Mouse (Mus musculus): ENCODE measurements around the gene Cdkl3. TPM values are rescaled to one million over a fixed set of nuclear protein-coding genes. Genes with fewer than 3 reads are reported as not detected.

Cdkl3 gene
- polyA plus RNA-seq, 1 experiment from 2014 or later: 28.8 TPM

DNA sequence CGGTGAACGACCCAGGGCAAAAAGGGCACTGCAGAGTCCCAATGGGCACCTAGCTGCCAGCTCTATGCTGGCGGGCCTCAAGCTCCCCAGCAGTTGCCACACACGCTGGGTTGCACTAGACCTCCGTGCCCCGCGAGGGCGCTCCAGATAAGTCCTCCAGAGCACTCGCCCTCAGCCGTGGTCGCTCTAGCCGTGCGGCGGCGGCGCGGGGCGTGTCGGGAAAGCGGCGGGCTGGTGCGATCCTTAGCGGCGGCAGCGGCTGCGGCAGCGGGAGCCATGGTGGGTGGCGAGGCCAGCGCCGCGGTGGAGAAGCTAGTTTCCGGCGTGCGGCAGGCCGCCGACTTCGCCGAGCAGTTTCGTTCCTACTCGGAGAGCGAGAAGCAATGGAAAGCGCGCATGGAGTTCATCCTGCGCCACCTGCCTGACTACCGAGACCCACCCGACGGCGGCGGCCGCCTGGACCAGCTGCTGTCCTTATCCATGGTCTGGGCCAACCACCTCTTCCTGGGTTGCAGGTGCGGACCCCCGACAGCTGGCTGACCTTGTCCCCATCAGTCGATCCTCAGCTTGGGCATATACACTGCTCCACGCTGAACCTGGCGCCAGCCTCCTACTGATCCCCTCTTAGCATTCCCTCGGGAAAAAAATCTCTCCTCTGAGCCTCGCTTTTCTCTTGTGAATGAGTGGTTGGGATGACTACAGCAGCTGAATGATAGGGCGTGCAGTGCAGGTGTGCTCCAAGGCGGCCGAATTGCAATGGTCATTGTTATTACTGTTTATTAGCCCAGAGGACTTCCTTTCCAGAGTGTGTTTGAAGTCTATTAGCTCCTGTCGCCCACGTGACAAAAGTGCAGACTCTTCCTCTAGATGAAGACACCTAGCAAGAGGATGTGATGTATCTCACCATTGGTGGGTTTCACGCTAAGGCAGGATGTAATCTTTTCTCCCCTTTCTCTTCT lies 36.3 kb upstream of the Cdkl3 start, which contains the start of gene Cdkn2aipnl:
TSS of gene Cdkn2aipnl (plus strand) at position 219 of the 959 bp plus-strand sequence.
- Histone ChIP-seq H3K27me3 (ENCODE audit: control insufficient read depth, insufficient read depth, low read length) (no peaks in the 10 kb centered on the region), H3K4me1 (ENCODE audit: control insufficient read depth, insufficient read depth, low read length) (peaks cover 5% of the 10 kb centered on the region; the same call in 1 of the 2 replicates), H3K9me3 (ENCODE audit: control insufficient read depth, low read length) (no peaks in the 10 kb centered on the region), H3K9ac (replicated peaks; ENCODE audit: low read length) (peak within 1 kb of the TSS; percentile 73), H3K36me3 (ENCODE audit: control insufficient read depth, insufficient read depth, low read length) (peaks cover 30% of the 10 kb centered on the region), H3K4me3 (replicated peaks; ENCODE audit: low read depth, low read length) (peak within 1 kb of the TSS; percentile 73), H3K27ac (replicated peaks; ENCODE audit: low read depth, low read length) (peak within 1 kb of the TSS; percentile 60), H3K4me2 (ENCODE audit: low read length) (peak within 1 kb of the TSS; percentile 75)
- ATAC-seq (ENCODE audit: low FRiP score, low TSS enrichment) (peak; percentile 90), DNase-seq (peak; percentile 99)
- 4% methylated on average over 63 of the region's 63 CpGs for WGBS

DNA sequence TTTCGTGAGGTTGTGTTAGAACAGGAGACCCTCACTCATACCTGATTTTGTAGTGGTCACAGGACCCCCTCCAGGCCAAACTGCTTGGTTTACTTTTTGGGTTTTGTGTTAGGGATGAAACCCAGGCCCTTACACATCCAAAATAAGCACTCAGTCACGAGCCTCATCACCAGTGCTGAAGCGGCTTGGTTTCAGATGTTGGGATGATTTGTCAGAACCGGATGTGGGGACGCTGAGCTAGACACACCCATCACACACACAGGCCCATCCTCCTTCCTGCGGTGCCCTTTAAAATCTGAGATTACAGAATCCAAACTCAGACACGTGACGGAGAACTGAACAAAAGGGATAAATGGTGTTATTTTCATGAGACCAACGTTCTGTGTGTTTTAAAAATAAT lies 35.1 kb upstream of the Cdkl3 start:
- H3K4me3 ChIP-seq (replicated peaks; ENCODE audit: low read depth, low read length): no peak overlapping the region
- H3K9me3 ChIP-seq (ENCODE audit: control insufficient read depth, low read length): 0 out of 2 replicates have a peak, but pooled peaks cover 2% of the 10 kb centered on the region
- ATAC-seq (ENCODE audit: low FRiP score, low TSS enrichment): no peak
- H3K4me1 ChIP-seq (ENCODE audit: control insufficient read depth, insufficient read depth, low read length): peaks cover 5% of the 10 kb centered on the region; the same call in 1 of the 2 replicates
- no peaks in the 10 kb centered on the region for H3K27me3 ChIP-seq (ENCODE audit: control insufficient read depth, insufficient read depth, low read length)
- H3K4me2 ChIP-seq (ENCODE audit: low read length): no peak overlapping the region
- no peak for DNase-seq
- 95% methylated on average over 9 of the region's 9 CpGs for WGBS
- no peak overlapping the region for H3K9ac ChIP-seq (replicated peaks; ENCODE audit: low read length)
- H3K27ac ChIP-seq (replicated peaks; ENCODE audit: low read depth, low read length): no peak overlapping the region
- peaks cover 40% of the 10 kb centered on the region for H3K36me3 ChIP-seq (ENCODE audit: control insufficient read depth, insufficient read depth, low read length)

DNA sequence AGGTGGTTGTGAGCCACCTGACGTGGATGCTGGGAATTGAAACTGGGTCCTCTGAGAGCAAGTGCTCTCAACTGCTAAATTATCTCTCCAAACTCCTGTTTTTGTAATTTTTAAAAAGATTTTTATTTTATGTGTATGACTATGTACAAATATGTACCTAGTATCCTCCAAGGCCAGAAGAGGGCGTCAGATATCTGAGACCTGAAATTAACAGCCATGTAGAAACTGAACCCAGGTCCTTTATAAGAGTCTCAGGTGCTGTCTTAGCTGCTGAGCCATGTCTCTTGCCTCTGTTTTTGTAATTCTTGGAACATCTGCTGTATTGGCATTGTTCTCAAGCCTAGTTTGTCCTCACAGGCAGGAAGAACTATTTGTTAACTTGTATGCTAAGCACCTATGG lies 34.5 kb upstream of the Cdkl3 start:
- Histone ChIP-seq H3K27me3 (ENCODE audit: control insufficient read depth, insufficient read depth, low read length) (no peaks in the 10 kb centered on the region), H3K9ac (replicated peaks; ENCODE audit: low read length) (no peak overlapping the region), H3K9me3 (ENCODE audit: control insufficient read depth, low read length) (0 out of 2 replicates have a peak, but pooled peaks cover 2% of the 10 kb centered on the region), H3K36me3 (ENCODE audit: control insufficient read depth, insufficient read depth, low read length) (peaks cover 44% of the 10 kb centered on the region), H3K4me3 (replicated peaks; ENCODE audit: low read depth, low read length) (no peak overlapping the region), H3K4me2 (ENCODE audit: low read length) (no peak overlapping the region), H3K27ac (replicated peaks; ENCODE audit: low read depth, low read length) (no peak overlapping the region), H3K4me1 (ENCODE audit: control insufficient read depth, insufficient read depth, low read length) (peaks cover 5% of the 10 kb centered on the region; the same call in 1 of the 2 replicates)
- DNase-seq (no peak), ATAC-seq (ENCODE audit: low FRiP score, low TSS enrichment) (no peak)
- WGBS: 93% methylated on average over 2 of the region's 2 CpGs

DNA sequence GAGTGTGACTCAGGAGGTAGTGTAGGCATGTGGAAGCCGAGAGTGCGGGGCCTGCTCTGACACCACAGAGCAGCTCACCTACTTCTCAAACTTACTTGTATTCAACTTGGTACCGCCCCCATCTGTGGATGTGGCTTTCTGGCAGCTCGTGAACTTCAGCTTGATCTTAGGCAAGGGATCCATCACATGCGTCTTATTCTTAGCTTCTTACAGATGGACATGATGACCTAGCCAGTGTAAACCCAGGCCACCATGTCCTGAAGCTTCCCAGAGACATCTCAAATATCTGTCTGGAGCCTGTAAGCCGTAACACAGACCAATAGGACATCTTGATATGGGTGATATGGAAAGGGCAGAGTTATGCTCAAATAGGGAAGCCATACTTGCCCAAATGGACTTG lies 32.4 kb upstream of the Cdkl3 start:
- H3K9me3 ChIP-seq (ENCODE audit: control insufficient read depth, low read length): 0 out of 2 replicates have a peak, but pooled peaks cover 2% of the 10 kb centered on the region
- WGBS: 95% methylated on average over 6 of the region's 6 CpGs
- peaks cover 5% of the 10 kb centered on the region; the same call in 1 of the 2 replicates for H3K4me1 ChIP-seq (ENCODE audit: control insufficient read depth, insufficient read depth, low read length)
- H3K4me3 ChIP-seq (replicated peaks; ENCODE audit: low read depth, low read length): no peak overlapping the region
- no peak overlapping the region for H3K9ac ChIP-seq (replicated peaks; ENCODE audit: low read length)
- H3K27ac ChIP-seq (replicated peaks; ENCODE audit: low read depth, low read length): no peak overlapping the region
- no peak overlapping the region for H3K4me2 ChIP-seq (ENCODE audit: low read length)
- DNase-seq (no peak), ATAC-seq (ENCODE audit: low FRiP score, low TSS enrichment) (no peak)
- no peaks in the 10 kb centered on the region for H3K27me3 ChIP-seq (ENCODE audit: control insufficient read depth, insufficient read depth, low read length)
- peaks cover 59% of the 10 kb centered on the region for H3K36me3 ChIP-seq (ENCODE audit: control insufficient read depth, insufficient read depth, low read length)

DNA sequence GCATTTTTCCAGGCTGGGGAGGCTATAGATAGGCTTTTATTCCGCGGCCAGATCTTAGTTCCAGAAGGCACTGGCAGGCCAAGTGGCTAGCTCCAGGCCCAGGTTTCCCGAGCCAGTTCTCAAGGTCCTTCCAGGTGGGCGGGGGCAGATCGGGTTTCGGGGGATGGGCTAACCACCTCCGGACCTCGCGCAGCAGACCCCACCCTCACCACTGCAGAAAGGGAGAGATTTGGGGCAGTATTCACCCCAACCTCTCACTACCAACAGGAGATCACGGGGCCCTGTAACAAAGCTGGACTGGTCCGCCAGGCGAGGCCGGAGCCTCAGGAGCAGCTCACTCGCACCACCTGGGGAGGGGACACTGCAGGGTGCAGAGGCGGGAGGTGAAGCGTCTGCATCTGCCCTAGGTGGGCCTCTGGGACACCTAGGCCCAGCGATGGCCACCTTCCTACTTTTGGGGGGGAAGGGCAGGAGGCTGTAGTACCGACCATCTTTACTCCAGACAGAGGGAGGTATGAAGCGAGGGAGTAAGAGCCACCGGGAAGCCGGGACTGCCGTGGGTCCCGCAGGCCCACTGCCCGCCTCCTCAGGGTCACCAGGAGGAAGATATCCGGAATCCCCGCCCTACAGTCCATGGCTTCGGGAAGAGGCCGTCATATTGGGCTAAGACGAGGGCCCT lies 4.3 kb upstream of the Cdkl3 start:
- WGBS: under 1% methylated on average over 29 of the region's 29 CpGs
- peaks cover 31% of the 10 kb centered on the region for H3K36me3 ChIP-seq (ENCODE audit: control insufficient read depth, insufficient read depth, low read length)
- DNase-seq: peak; percentile 39

DNA sequence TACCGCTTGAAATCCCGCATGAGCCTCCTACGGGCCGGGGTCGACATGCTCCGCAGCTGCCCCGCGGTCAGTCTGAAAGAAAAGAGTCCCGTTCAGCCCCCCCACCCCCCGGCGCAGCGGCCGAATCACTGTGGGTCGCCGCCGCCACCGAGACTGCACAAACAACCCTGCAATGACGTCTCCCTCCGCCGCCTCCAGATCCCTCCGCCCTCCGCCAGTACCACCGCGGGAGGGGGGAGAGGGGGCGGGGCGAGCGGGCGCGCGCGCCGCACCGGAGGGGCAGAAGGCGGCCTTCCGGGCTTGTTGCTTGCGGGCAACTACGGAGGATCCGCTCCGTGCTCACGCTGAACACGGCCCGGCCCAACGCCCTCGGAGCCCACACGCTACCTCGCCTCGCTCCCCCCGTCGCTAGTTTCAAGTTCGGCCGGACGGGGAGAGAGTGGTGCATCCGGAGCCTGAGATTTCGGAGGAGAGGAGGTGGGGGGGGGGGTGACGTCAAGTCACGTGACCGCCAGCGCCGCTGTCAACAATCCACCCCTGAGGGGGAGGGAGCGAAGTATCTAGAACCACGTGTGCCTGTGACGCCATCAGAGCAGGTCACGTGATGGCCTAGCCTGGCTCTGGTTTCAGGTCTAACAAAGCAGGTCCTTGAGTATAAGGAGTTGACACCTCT lies 3.6 kb upstream of the Cdkl3 start, which contains the start of gene Ube2b:
TSS of gene Ube2b (minus strand) at position 473 of the 673 bp plus-strand sequence.
- Histone ChIP-seq H3K4me1 (ENCODE audit: control insufficient read depth, insufficient read depth, low read length) (peaks cover 23% of the 10 kb centered on the region), H3K4me2 (ENCODE audit: low read length) (peak within 1 kb of the TSS; percentile 67), H3K36me3 (ENCODE audit: control insufficient read depth, insufficient read depth, low read length) (peaks cover 24% of the 10 kb centered on the region), H3K4me3 (replicated peaks; ENCODE audit: low read depth, low read length) (peak within 1 kb of the TSS; percentile 93), H3K9ac (replicated peaks; ENCODE audit: low read length) (peak within 1 kb of the TSS; percentile 95), H3K9me3 (ENCODE audit: control insufficient read depth, low read length) (no peaks in the 10 kb centered on the region), H3K27me3 (ENCODE audit: control insufficient read depth, insufficient read depth, low read length) (no peaks in the 10 kb centered on the region), H3K27ac (replicated peaks; ENCODE audit: low read depth, low read length) (peak within 1 kb of the TSS; percentile 97)
- peak; percentile 100 for DNase-seq
- ATAC-seq (ENCODE audit: low FRiP score, low TSS enrichment): peak; percentile 83
- under 1% methylated on average over 63 of the region's 63 CpGs for WGBS

More for the DNA sequence above, 4.3 kb upstream of the Cdkl3 start:
- H3K27ac ChIP-seq (replicated peaks; ENCODE audit: low read depth, low read length): peak overlapping the region; percentile 97
- H3K4me2 ChIP-seq (ENCODE audit: low read length): peak overlapping the region; percentile 67
- peaks cover 23% of the 10 kb centered on the region for H3K4me1 ChIP-seq (ENCODE audit: control insufficient read depth, insufficient read depth, low read length)
- H3K9ac ChIP-seq (replicated peaks; ENCODE audit: low read length): peak overlapping the region; percentile 95
- no peaks in the 10 kb centered on the region for H3K27me3 ChIP-seq (ENCODE audit: control insufficient read depth, insufficient read depth, low read length)
- no peaks in the 10 kb centered on the region for H3K9me3 ChIP-seq (ENCODE audit: control insufficient read depth, low read length)
- peak; percentile 42 for ATAC-seq (ENCODE audit: low FRiP score, low TSS enrichment)
- peak overlapping the region; percentile 93 for H3K4me3 ChIP-seq (replicated peaks; ENCODE audit: low read depth, low read length)

DNA sequence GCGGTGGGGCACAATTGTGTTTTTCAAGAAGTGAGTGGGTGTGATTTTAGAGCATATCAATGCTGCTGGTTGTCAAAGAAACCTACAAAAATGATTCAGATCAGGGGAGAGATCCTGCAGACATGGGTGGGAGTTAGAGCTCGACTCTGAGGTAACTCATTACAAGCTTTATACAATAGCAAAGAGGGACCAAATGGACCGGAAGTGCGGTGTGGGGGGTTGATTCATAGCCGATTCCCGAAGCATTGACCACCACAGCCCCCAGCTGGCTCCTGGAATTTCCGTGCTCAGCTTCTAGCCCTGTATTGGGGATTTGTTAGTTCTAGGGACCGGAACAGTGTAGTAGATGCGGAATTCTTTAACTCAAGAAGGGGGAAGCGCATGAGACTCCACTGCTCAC lies 2.7 kb upstream of the Cdkl3 start:
- DNase-seq: no peak
- Histone ChIP-seq H3K4me2 (ENCODE audit: low read length) (peak overlapping the region; percentile 49), H3K9me3 (ENCODE audit: control insufficient read depth, low read length) (no peaks in the 10 kb centered on the region), H3K36me3 (ENCODE audit: control insufficient read depth, insufficient read depth, low read length) (peaks cover 15% of the 10 kb centered on the region), H3K4me1 (ENCODE audit: control insufficient read depth, insufficient read depth, low read length) (peaks cover 23% of the 10 kb centered on the region), H3K27me3 (ENCODE audit: control insufficient read depth, insufficient read depth, low read length) (no peaks in the 10 kb centered on the region), H3K9ac (replicated peaks; ENCODE audit: low read length) (no peak overlapping the region), H3K4me3 (replicated peaks; ENCODE audit: low read depth, low read length) (no peak overlapping the region), H3K27ac (replicated peaks; ENCODE audit: low read depth, low read length) (no peak overlapping the region)
- no peak for ATAC-seq (ENCODE audit: low FRiP score, low TSS enrichment)
- 77% methylated on average over 10 of the region's 10 CpGs for WGBS

DNA sequence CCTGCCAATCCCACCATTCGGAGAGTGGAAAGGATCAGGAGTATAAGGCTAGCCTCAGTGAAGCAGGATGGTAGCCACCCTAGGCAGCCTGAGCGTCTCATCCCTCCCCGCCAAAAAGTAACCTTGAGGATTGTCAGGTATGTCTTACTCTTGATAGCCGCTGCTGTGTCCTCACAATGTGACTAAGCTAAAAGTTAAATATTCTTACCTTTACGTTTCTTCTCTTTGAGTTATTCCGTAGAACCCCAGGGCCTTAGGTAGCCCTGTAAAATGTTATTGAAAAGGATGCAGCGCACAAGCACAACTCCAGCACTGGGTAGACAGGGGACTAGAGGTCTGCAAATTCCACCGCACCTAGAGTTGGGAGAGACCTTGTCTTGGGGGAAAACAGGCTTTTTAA lies 2.2 kb upstream of the Cdkl3 start:
- no peaks in the 10 kb centered on the region for H3K9me3 ChIP-seq (ENCODE audit: control insufficient read depth, low read length)
- ATAC-seq (ENCODE audit: low FRiP score, low TSS enrichment): no peak
- H3K4me2 ChIP-seq (ENCODE audit: low read length): no peak overlapping the region
- H3K27me3 ChIP-seq (ENCODE audit: control insufficient read depth, insufficient read depth, low read length): no peaks in the 10 kb centered on the region
- H3K27ac ChIP-seq (replicated peaks; ENCODE audit: low read depth, low read length): no peak overlapping the region
- peaks cover 23% of the 10 kb centered on the region for H3K4me1 ChIP-seq (ENCODE audit: control insufficient read depth, insufficient read depth, low read length)
- 94% methylated on average over 8 of the region's 8 CpGs for WGBS
- H3K4me3 ChIP-seq (replicated peaks; ENCODE audit: low read depth, low read length): no peak overlapping the region
- DNase-seq: no peak
- no peak overlapping the region for H3K9ac ChIP-seq (replicated peaks; ENCODE audit: low read length)
- peaks cover 10% of the 10 kb centered on the region for H3K36me3 ChIP-seq (ENCODE audit: control insufficient read depth, insufficient read depth, low read length)

All from midbrain, embryonic 14.5 days (tissue).